Mouse (Mus musculus) adrenal gland, adult 8-10 months (tissue): ENCODE results near the gene Camsap1. TPM values are rescaled to one million over a fixed set of nuclear protein-coding genes. Genes with fewer than 3 reads are reported as not detected.
A peak's percentile ranks its signal among the peaks of the same experiment; 100 is the strongest.

Experiments used
- DNase-seq: peaks from one replicate; pipeline ENCODE4 v3.0.0; 2022
- total RNA-seq, 4 experiments: library from RNA; stranded (reverse); gene quantifications; 2 replicates each; pipeline ENCODE4 v1.2.4; 2022

Gene Camsap1
- total RNA-seq, 4 experiments from 2014 or later, result 36.7 to 45.2 (median 39.8) TPM

- DNase-seq, result no peak
Observed at GRCm38 (mm10) chr2:25977587-25978239, 5.4 kb downstream of the Camsap1 start.

DNA sequence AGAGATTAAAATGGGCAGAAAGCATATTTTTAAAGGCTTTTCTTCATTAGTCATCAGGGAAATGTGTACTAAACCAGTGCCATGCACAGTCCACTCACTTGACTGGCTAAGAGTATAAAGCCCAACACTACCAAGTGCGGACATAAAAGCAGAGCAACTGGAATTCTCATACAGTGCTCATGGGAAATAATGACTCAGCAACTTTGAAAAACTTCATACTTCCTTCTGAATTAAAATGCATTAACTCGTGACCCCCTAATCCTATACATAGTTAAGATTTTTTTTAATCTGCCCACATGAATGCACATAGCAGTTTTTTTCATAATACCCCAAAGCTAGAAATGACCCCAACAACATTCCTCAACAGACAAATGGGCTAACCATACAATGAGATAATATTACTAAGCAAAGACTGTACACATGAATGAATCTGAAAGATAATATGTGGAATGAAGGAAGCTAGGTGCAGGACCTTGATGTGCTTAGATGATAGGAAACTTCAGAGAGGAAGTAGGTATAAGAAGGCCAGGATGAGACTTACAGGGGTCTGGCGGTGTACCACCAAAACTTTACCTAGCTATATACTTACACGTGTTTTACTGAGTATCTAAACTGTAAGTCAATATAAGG lies 7.8 kb downstream of the Camsap1 start:
- DNase-seq, result no peak

DNA sequence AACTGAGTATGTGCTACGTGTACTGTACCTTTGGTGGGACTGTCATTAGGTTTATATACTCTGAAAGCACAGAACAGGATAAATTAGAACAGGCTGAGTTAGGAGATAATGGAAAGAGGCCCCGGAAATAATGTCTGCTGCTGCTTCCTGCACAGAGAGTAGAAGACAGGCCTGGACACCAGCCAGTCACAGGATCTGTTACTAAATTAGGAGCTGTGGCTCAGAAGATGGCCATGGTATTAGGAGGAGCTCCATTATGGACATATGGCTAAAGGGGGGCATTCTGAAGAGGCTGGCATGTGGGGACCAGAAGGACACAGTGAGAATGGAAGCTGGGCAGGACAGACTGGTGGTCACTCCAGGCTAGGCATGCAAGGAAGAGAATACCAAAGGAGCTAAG lies 12.7 kb downstream of the Camsap1 start:
- DNase-seq, result no peak

GRCm38 (mm10) chr2:25969319-25969718 lies 13.8 kb downstream of the Camsap1 start:
- DNase-seq, result no peak

GRCm38 (mm10) chr2:25949291-25949690 lies 33.8 kb downstream of the Camsap1 start:
- DNase-seq, result no peak

DNA sequence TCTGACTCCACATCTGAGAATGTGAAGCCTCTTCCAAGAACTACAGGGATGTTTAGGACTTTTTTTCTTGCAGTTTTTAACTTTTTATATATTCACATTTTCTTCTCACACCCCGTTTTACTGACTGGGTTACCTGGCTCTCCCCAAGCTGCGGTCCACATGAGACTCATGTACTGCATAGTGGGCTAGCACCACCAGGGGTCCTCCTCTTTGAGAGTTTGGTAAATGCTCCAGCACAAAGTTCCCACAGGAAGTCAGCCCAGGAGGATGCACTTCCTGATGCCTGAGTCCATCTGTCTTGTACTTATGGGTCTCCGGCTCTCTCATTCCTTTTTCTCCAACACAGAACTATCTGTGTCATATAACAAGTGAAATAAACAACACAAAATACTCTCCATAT lies 35.1 kb downstream of the Camsap1 start:
- no peak for DNase-seq

DNA sequence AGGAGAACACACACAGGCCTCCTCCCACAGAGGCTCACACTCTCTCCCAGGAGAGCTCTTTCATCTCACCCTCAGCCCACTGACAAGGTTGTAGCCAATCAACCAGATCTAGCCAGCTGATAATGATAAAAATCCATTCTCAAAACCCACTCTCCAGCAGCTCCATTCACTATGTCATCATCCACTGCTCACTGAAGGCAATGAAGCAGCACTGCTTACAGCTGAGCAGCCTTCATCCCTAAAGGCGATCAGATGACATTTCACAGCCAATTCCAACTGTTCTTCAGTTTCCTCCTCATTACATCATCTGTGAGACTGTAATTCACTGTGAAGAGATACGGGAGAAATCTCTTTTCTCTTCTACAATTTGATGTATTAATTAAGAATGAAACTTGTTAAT lies 39.3 kb downstream of the Camsap1 start:
- no peak for DNase-seq

GRCm38 (mm10) chr2:25940503-25940902 lies 42.6 kb downstream of the Camsap1 start:
- no peak for DNase-seq

DNA sequence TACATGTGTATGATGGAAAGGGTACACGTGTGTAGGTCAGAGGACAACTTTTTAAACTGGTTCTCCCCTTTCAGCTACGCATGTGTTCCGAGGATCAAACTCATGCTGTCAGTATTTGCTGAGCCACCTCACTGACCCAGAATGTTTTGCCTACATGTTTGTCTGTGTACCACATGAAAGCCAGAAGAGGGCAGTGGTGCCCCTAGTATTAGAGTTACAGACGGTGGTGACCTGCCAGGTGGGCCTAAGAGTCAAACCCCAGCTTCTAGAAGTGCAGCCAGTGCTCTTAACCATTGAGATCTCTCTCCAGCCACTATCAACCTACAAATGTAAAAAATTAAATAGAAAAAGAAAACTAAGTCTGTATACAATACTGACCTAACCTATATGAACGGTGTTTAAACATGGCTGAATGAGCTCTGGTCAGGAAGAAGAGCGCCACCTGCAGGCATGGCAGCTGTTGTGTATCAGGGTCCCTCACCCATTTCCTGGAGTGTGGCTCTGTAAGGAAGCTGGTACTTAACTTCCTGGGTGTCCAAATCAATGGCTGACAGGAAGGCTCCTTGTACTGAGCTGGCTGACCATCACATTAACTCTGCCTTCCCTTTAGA lies 51.7 kb downstream of the Camsap1 start:
- DNase-seq, result no peak

GRCm38 (mm10) chr2:25927821-25928220 lies 55.3 kb downstream of the Camsap1 start:
- peak; percentile 26 for DNase-seq

DNA sequence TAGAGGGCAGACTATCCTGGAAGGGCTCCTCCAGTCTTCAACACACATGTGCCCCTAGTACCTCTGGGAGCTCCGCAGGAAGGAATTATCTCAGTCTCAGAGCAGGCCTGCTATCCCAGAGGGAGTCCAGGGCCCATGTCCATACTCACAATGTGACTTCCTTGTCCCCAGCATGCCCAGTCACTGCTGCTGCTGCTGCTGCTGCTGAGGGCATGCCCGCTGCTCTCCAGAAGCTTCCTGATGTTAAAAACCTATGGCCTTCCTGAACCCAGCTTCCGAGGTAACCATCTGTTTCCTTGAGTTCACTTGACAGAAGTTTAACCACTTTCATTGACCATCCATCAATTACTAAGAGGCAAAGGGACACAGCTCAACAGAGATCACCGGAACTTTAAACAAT lies 58.1 kb downstream of the Camsap1 start:
- DNase-seq, result no peak

DNA sequence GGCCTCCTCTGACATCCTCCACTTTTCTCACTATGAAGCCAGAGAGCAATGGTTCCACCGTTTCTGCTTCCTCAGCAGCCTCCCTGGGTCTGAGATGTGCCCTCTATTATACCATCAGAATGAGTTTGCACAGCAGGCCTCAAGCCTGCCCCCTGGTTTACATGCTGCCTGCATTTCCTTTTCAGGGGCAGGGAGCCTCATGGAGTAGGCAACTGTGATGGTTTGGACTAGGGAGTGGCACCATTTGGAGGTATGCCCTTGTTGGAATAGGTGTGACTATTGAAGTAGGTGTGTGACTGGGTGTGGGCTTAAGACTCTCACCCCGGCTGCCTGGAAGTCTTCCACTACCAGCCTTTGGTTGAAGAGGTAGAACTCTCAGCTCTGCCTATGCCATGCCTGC lies 59.3 kb downstream of the Camsap1 start:
- DNase-seq, result no peak

DNA sequence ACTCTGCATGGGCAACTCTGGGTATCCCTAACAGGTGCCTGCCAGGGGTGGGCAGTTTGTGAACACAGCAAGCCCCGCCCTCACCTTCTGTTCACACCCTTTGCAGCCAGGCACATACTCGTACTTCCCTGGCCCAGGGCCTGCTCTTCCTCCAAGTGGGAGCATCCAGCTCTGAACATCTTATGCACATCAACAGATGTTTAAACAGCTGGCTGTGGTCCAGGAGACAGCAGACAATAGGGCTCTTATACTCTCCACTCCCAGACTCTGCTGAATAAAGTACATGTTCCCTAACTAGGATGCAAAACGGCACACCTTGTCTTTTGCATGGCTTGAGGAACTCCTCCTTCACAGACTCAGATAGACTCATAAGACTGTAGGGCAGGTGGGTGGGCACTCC lies 63.1 kb downstream of the Camsap1 start:
- DNase-seq, result no peak

- no peak for DNase-seq
Observed at GRCm38 (mm10) chr2:25918408-25918807, 64.7 kb downstream of the Camsap1 start.

DNA sequence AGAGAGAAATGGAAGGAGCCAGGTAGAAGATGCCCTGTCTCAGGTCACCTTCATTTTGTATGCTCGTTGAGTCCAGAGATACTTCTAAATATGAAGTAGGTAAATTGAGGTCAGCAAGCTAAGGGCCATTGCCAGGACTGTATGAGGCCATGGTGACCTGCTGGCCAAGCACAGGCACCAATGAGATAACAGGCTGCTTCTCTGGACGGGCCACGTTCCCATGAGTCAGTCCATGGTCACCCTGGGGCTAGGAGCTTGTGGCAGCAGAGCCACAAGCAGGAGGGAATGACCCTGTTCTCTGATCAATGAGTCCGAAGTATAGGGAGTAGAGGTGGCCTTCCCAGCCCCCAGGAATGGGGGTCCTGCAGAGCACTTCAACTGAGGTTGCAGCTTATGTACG lies 68.3 kb downstream of the Camsap1 start:
- peak; percentile 40 for DNase-seq

GRCm38 (mm10) chr2:25914201-25914600 lies 68.9 kb downstream of the Camsap1 start:
- DNase-seq, result no peak

- DNase-seq, result no peak
Observed at GRCm38 (mm10) chr2:25913247-25913646, 69.8 kb downstream of the Camsap1 start.

DNA sequence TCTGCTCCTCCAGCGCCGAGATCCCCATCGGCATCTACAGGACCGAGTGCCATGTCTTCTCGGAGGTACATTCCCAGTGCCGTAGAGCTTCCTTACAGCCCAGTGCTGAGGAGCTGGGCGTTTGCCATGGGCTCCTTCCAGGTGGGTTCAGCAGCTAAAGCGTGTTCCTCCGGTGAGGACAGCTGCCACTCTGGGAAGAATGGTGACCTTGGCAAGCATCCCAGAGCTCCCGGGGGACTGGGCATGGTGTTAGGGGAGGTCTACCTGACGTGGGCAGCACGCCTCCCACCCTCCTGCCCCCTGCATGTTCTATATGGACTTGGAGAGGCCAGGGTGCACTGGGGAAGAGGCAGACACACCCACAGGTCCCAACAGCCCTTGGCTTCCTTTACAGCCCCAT lies 73.2 kb downstream of the Camsap1 start:
- no peak for DNase-seq

- no peak for DNase-seq
Observed at GRCm38 (mm10) chr2:25898970-25899369, 84.1 kb downstream of the Camsap1 start.

DNA sequence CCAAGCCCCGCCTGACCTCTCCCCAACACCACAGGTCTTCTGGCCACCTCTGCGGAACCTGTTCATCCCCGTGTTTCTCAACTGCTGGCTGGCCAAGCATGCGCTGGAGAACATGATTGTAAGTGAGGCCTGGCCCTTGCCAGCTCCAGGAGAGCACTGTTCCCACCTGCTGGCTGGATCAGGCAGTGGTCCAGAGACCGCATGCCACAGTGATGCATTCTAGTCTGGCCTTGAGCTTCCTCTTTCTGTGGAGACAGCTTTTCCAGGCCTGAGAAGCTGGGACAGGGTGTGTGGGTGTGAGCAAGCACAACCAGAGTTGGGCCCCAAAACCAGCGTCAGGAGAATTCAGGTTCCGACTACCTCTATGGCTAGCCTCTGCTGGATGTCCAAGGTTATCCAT lies 90.6 kb downstream of the Camsap1 start:
- no peak for DNase-seq

GRCm38 (mm10) chr2:25888144-25888543 lies 94.9 kb downstream of the Camsap1 start:
- DNase-seq, result no peak

- no peak for DNase-seq
Observed at GRCm38 (mm10) chr2:25887226-25887625, 95.9 kb downstream of the Camsap1 start.

- no peak for DNase-seq
Observed at GRCm38 (mm10) chr2:25884756-25885155, 98.3 kb downstream of the Camsap1 start.

DNA sequence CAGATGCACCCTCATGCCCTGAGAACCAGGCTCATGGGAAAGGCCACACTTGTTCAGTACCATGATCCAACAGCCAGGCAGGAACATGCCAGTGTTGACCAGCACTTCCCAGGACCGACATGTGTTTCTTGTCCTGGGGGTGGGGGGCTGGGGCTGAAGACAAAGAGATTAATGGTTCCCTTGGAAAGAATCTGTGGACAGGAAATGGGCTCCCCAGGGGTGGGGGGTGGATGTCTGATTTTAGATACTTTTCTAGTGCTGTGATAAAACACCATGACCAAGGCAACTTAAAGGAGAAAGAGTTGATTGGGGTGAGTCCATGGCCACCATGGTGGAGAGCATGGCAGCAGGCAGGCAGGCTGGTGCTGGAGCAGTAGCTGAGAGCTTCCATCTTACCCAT lies 100.8 kb downstream of the Camsap1 start:
- no peak for DNase-seq
